Comparison of ENCODE assay signal across 20 mouse cellular contexts in the genomic region with DNA sequence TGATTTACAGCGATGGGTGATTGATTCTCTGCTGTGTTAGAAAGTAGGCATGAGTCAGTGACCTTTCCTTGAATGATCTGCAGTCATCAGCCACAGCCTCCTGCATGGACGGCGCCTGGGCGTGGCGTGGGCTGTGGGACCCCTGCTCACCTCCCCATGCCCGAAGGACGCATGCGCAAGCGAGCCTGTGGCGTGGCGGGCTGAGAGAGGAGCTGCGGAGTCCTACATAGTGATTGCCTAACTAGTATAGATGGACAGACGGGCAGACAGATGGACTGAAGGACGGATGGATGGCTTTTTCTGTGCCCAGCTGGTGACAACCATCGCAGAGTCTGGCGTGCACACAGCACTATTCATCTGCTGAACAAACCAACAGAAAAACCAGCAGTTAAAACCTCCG.
DNase-seq lines count a peak whose midpoint lies in the region; ATAC-seq lines count a peak whose summit lies in the region.
"Had no signal": no experiment of that assay in that cellular context is flagged by ENCODE, and none has a peak within 500 bp of the region (broad histone marks: within the 10 kb centered on the region; RNA-seq: fewer than 3 reads in every experiment).

No protein-coding gene starts in this region.

- no peak for DNase-seq in lung, postnatal 4 days
- peak; percentile 50 for DNase-seq in adrenal gland, postnatal 25 days
- DNase-seq in layer of hippocampus, adult 9-10 months (ENCODE audit: low spot score), result peak; percentile 20
- no peak for DNase-seq in frontal cortex, postnatal 25 days (ENCODE audit: low spot score in 2 of 2)
- DNase-seq in forebrain, embryonic 10.5 days (ENCODE audit: extremely low spot score, low spot score), result no peak
- no peak for DNase-seq in ovary, postnatal 36 days (ENCODE audit: low spot score)
- DNase-seq: cerebellum, adult 2 months; gastrocnemius, postnatal 10 days; kidney, adult 18-20 months; kidney, postnatal 25 days; liver, embryonic 13.5 days; thymus, adult 2 months had no signal

- ATAC-seq in lung, embryonic 15.5 days (ENCODE audit: borderline replicate concordance, extremely low read depth, low FRiP score, low TSS enrichment), result no peak
- ATAC-seq in stomach, embryonic 16.5 days (ENCODE audit: insufficient read depth, low FRiP score), result no peak
- ATAC-seq: activated CD4-positive, CD25-positive, alpha-beta regulatory T cell, adult 4 months had no signal

- H3K4me1 ChIP-seq in lung, embryonic 15.5 days, result peaks cover 8% of the 10 kb centered on the region
- peaks cover 16% of the 10 kb centered on the region for H3K4me1 ChIP-seq in stomach, embryonic 16.5 days (ENCODE audit: control insufficient read depth, insufficient read depth, low read length)
- H3K4me1 ChIP-seq in forebrain, embryonic 10.5 days, result peaks cover 29% of the 10 kb centered on the region
- H3K4me1 ChIP-seq: liver, embryonic 13.5 days had no signal

- H3K9me3 ChIP-seq in lung, embryonic 15.5 days, result no peaks in the 10 kb centered on the region
- H3K9me3 ChIP-seq in stomach, embryonic 16.5 days (replicated peaks; ENCODE audit: control insufficient read depth, low read length), result no peaks in the 10 kb centered on the region
- H3K9me3 ChIP-seq in forebrain, embryonic 10.5 days, result no peaks in the 10 kb centered on the region
- H3K9me3 ChIP-seq: embryonic facial prominence, embryonic 13.5 days; hindbrain, embryonic 10.5 days; liver, embryonic 13.5 days; midbrain, embryonic 10.5 days; neural tube, embryonic 12.5 days had no signal

- peak overlapping the region; percentile 36 for H3K4me2 ChIP-seq in lung, embryonic 15.5 days
- peak overlapping the region; percentile 43 for H3K4me2 ChIP-seq in stomach, embryonic 16.5 days (ENCODE audit: low read depth, low read length)
- H3K4me2 ChIP-seq: embryonic facial prominence, embryonic 13.5 days; liver, embryonic 13.5 days; neural tube, embryonic 12.5 days had no signal

- 50% methylated on average over 17 of the region's 17 CpGs for WGBS in lung, embryonic 15.5 days
- WGBS in stomach, embryonic 16.5 days, result 54% methylated on average over 17 of the region's 17 CpGs
- 89% methylated on average over 17 of the region's 17 CpGs for WGBS in forebrain, embryonic 10.5 days

- H3K9ac ChIP-seq in lung, embryonic 15.5 days, result no peak overlapping the region
- peak overlapping the region; percentile 40; the same call in 1 of the 2 replicates for H3K9ac ChIP-seq in stomach, embryonic 16.5 days (ENCODE audit: low read length)
- H3K9ac ChIP-seq: embryonic facial prominence, embryonic 13.5 days; liver, embryonic 13.5 days; neural tube, embryonic 12.5 days had no signal

- no peak overlapping the region for H3K27ac ChIP-seq in lung, embryonic 15.5 days
- no peak overlapping the region for H3K27ac ChIP-seq in stomach, embryonic 16.5 days (ENCODE audit: low read length)
- no peak overlapping the region for H3K27ac ChIP-seq in forebrain, embryonic 10.5 days
- H3K27ac ChIP-seq: embryonic facial prominence, embryonic 13.5 days; hindbrain, embryonic 10.5 days; left cerebral cortex, adult 2 months; liver, embryonic 13.5 days; midbrain, embryonic 10.5 days; neural tube, embryonic 12.5 days had no signal

- no peaks in the 10 kb centered on the region for H3K36me3 ChIP-seq in lung, embryonic 15.5 days
- no peaks in the 10 kb centered on the region for H3K36me3 ChIP-seq in stomach, embryonic 16.5 days (ENCODE audit: control insufficient read depth, insufficient read depth, low read length)
- no peaks in the 10 kb centered on the region for H3K36me3 ChIP-seq in forebrain, embryonic 10.5 days (replicated peaks)
- H3K36me3 ChIP-seq: embryonic facial prominence, embryonic 13.5 days; hindbrain, embryonic 10.5 days; liver, embryonic 13.5 days; midbrain, embryonic 10.5 days; neural tube, embryonic 12.5 days had no signal

- H3K4me3 ChIP-seq in lung, embryonic 15.5 days, result peak overlapping the region; percentile 1; the same call in 1 of the 2 replicates
- peak overlapping the region; percentile 5; the same call in 1 of the 2 replicates for H3K4me3 ChIP-seq in stomach, embryonic 16.5 days (replicated peaks; ENCODE audit: low read length)
- no peak overlapping the region for H3K4me3 ChIP-seq in forebrain, embryonic 10.5 days
- H3K4me3 ChIP-seq: embryonic facial prominence, embryonic 13.5 days; hindbrain, embryonic 10.5 days; left cerebral cortex, adult 2 months; liver, embryonic 13.5 days; midbrain, embryonic 10.5 days; neural tube, embryonic 12.5 days had no signal

- peaks cover 21% of the 10 kb centered on the region for H3K27me3 ChIP-seq in lung, embryonic 15.5 days
- peaks cover 3% of the 10 kb centered on the region; the same call in 1 of the 2 replicates for H3K27me3 ChIP-seq in stomach, embryonic 16.5 days (ENCODE audit: control insufficient read depth, insufficient read depth, low read length)
- peaks cover 49% of the 10 kb centered on the region for H3K27me3 ChIP-seq in forebrain, embryonic 10.5 days (ENCODE audit: poor library complexity, severe bottlenecking)

Comparison
In these comparisons a context has a peak if more than half of its experiments do, and no peak if none do; other contexts are left out.
1. DNase-seq: peak in adrenal gland, postnatal 25 days (single experiment) and layer of hippocampus, adult 9-10 months (single experiment); none in lung, postnatal 4 days (0 of 2), frontal cortex, postnatal 25 days (0 of 2), forebrain, embryonic 10.5 days (single experiment) and ovary, postnatal 36 days (single experiment).